Mouse (Mus musculus) layer of hippocampus, adult 8-10 months (tissue): Measurements from ENCODE around the gene Fbxl8. TPM values are rescaled to one million over a fixed set of nuclear protein-coding genes. Genes with fewer than 3 reads are reported as not detected.
"Not testable (repeated sequence)": the region's sequence is repeated elsewhere in the genome, so short reads cannot be mapped to it uniquely, and the experiment has no call there.

Source experiments
- DNase-seq, 2 experiments: peaks; one replicate each; pipeline ENCODE4 v3.0.0; 2022; ENCODE audit warnings: low spot score in 2 of 2
- total RNA-seq, 4 experiments: library from RNA; stranded (reverse); gene quantifications; 2 replicates each; pipeline ENCODE4 v1.2.4; 2022

Fbxl8 gene
- total RNA-seq: 1 to 10 TPM; 1.2 to 1.5 (median 1.5) TPM

DNA sequence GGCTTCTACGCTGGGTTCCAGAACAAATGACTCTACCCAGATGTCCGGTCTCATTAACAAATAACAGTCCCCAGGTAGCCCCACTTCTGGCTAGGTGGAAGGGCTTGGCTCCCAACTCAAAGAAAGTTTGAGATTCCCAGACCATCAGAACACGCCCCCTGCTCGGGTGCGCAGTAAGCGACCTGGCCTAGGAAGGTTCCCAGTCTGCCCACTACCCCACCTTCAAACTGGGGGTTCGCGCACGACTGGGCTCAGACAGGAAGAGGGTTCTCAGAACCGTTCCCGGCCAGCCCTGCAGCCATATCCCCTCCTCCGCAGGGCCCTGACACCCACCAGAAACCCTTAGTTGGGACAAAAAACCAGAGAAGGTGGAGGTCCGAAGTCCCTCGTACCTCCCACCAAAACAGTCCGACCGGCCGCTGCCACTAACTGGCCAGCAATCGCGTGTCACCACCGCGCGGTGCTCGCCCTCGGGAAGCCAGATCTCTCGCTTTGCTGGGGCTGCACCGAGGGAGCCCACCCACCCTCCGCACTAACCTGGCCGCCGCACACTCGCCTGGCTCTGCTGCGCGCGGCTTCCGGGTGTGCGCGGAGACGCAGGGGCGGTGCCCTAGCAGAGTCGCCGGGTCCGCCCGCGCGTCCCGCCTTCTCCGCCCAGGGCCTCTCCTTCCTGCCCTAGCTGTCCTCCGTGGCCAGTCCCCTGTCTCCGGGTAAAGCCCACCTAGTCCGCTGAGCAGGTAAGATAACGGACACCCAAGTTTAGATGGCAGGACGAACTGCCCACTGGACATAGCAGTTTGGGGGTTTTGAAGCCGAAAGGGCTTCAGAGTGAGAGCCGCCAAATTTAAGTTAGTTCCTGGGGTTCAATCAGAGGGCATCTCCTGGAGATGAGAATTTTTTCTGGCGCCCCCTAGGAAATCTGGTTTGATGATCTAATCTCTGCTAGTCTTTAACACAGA is at the start of gene Fbxl8, which contains the start of gene Tradd:
Gene Fbxl8 (plus strand): TSS at position 625 of the 959 bp plus-strand sequence.
Gene Tradd (minus strand): TSS at position 586 of the 959 bp plus-strand sequence.
- DNase-seq: no peak

DNA sequence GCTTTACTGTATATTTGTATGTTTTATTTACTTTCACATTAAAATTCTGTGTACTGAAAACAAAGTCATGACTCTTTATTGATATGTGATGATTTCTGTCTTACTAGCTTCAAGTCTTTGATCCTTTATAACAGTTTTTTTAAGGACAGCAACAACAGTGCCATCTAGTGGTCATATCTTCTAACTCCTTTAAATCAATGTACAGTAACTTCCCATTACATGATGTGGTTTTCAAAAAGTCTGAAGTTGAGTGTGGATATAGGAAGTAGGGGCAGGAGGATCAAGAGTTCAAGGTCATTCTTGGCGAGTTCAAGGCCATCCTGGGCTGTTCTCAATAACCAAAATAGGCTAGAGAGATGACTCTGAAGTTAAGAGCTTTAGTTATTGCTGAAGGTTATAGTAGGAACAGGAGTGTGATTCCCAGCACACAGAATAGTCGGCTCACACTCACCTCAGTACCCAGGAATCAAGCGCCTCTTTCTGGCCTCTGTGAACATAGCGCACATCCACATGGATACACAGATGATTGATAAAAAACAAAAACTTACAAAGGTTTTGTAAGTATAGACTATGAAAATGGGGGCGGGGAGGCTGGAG is 46.4 kb upstream of the Fbxl8 start:
- no peak for DNase-seq

DNA sequence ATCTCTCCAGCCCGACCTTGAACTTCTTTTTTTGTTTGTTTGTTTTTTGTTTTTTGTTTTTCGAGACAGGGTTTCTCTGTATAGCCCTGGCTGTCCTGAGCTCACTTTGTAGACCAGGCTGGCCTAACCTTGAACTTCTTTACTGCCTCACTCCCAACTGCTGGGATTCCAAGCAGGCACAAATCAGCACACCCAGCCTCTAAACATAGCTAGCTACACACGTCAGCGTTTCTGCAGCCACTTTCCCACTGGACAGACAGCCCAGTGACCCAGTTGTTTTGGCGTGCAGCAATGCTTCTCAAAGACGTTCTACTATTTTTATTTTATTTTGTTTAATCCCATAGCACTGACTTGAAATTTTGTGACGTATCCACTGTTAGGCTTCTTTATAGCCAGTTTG is 40.6 kb upstream of the Fbxl8 start:
- DNase-seq: no peak

DNA sequence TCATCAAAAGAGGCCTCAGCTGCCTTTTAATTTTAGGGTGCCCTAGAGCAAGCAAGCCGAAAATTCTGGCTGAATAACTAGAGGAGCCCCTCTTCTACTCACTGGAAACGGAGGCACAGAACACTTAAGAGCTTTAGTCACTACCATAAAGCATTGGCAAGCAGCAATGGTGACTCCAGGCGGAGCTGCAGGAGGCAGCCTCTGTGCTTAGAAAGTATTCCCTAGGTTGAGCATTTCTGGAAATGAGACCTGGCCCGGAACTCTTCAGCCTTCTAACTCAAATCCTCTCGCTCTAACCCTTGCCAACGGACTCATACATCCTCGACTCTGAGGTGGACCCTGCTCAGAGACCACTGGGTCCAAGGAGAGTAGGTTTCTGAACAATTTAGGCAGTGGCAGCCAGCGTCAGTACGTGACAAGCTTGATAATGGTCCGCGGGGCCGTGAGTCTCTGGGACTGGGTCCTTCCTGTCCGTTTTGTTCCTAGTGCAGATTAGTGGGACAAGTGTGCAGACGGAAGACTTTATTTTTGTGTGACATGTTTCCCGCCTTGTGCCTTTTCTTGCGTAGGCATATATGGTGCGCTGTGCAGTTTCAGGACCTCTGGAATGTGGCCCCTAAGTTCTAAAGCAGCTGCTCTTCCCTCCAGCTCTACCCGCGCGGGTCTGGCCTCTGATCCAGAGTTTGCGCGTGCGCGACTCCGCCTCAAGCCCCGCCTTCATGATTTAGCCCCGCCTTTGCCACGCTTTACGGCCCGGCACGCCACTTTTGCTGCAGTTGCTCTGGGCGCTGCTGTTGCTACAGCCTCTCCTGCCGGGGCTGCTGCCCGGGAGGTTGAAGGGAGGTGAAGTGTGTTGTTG is 39.8 kb upstream of the Fbxl8 start, which contains the start of gene D230025D16Rik:
Gene D230025D16Rik (plus strand): TSS at position 733 of the 859 bp plus-strand sequence.
- peak; percentile 88 to 94 for DNase-seq

DNA sequence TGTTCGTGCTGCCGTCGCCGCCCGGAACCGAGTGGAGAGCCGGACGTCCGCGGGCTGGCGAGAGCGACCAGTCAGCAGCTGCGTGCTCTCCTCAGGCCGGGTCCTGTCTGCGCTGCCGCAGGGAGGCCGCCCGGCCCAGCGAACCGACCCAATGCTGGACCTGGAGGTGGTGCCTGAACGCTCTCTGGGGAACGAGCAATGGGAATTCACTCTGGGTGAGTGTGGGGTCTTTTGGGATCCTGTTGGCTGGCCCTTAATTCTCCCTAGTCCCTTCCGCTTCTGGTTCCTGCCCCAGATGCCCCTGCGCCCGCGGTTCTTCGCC is 39.2 kb upstream of the Fbxl8 start:
- no peak for DNase-seq

DNA sequence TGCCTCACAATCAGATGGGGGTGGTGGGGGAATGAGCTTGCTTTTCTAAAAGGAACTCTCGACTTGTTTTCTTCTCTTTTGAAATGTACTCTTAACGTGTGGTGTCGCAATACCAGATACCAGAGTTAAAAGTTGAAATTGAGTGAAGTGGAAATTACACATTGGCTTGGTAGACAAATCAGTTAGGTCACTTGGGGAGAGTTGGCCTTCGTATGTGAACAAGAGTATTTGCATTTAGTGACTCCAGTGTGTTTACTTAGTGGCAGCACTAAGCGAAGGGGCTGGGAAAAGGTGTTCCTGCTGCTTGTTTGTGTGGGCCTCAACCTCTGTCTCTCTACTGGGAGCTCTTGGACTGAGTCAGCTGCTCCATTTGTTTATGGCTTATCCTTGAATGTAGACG is 38.5 kb upstream of the Fbxl8 start:
- no peak for DNase-seq

DNA sequence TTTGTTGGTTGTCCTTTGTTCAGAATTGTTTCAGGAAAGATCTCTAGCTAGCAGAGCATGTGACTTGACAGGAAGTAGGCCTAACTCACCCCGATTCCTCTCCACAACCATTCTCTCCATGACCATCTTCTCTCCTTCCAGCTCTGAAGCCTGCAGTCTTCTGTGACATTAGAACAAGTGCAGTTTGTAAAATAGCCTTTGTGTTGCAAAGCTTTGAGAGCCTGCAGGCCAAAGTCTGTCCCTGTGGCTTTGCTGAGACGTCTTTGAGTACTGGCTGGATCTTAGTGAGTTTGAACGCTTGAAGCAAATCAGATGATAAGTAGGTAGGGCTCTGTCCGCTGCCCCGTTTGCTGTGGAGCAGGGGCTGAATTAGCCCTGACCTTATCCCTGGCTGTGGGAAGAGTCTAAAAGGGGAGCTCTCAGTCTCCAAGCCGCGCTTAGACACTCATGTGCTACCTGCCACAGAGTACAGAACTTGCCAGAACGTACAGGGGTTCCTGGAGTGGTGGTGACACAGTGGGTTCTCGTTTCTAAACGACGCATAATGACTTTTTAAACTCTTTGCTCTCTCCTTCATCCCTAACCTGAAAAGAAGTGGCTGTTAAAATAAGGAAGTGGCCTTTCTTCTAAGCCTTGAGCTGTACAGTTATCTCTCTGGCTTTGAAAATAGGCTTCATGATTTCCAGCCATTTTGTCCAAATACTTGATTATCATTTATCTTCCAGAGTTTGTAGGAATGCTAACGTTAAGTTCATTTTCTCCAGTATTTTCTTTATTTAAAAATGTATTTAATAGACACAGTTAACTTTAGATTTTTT is 32.7 kb upstream of the Fbxl8 start:
- no peak for DNase-seq

DNA sequence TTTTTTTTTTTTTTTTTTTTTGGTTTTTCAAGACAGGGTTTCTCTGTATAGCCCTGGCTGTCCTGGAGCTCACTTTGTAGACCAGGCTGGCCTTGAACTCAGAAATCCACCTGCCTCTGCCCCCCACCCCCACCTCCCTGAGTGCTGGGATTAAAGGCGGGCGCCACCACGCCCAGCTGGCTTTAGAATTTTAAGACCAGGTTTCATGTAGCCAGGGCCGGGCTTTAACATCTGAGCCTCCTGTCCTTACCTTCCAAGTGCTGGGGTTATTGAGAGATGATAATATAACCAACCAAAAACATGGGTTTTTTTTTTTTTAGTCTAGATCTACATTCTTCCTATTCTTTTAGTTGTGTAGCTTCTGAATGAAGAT is 32.1 kb upstream of the Fbxl8 start:
- DNase-seq: not testable (repeated sequence)

DNA sequence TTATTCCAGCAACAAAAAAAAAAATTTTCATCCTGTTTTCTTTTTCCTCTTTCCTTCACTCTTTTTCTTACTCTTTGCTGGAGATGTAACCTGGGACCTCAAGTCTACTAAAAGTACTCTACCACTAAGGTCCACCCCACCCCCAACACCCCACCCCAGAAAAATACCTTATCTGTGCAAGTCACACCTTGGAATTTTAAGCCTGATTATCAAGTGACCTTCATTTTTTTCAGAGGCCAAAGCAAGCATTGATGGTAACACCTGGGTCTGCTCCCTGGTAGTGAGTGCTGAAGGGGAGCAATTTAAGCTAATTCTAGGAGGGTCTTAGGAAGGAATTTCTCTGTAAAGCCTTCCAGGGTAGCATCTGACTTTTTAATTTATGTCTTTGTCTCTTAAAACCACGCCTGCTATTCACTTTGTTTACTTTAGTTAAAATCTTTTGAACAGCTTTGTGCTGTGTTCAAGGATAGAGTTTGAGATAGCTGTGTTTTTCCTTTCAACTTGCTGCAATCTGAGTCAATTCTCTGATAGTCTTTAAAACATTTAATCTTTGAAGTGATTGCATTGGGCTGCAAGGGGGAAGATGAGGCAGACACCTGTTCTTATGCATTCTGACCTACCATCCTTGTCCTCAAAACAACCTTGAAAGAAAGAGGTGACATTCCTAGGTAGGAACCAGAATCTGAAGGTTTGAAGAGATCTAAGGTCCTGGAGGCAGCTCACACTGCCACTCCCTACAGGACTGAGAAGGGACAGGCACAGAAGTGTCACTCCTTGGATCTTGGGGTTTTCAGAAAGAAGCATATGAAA is 31.1 kb upstream of the Fbxl8 start:
- DNase-seq: no peak

DNA sequence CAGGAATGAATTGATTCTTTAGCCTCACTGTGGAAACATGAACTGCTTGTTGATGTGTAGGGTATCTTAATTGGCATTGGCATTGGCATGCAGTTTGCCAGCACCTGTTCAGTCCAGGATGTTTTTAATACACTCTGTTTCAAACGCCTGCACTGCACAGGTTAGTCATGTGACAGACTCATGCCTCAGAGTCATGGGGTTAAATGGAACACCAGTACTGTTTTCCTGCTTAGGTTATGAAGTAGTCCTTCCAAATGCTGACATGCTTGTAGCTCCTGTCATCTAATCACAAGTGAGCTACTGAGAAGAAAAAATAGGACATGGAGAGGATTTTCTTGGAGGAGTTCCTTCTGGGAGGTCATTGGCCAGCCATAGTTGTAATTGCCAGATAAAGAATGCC is 29.2 kb upstream of the Fbxl8 start:
- DNase-seq: no peak

DNA sequence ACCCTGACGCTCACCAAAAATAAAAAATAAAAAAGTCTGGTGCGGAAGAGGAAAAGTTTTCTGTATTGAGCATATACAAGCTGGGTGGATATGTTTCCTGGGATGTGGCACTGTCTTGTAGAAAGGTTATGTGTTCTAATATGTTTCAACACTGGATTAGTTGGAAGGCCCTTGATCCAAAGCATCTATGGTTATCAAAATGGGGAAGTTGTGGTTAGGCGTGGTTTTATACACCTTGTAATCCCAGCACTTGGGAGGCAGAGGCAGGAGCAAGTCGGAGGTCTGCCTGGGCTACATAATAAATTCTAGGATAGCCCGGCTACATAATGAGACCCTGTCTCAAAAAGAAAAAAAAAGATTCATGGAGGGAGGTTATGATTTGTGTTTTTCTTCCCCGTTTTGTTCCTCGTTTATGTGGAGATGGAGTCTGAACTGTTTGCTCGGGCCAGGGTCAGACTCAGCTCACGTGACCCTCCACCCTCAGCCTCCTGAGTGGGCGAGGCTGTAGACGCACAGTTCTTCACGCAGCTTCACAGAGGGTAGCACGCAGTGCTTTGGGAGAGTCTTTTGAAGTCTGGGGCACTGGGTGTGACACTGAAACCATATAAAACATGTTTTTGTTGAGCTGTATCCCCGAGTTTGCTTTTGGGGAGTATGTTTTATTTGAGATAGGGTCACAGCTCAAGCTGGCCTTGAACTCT is 26.9 kb upstream of the Fbxl8 start:
- DNase-seq: no peak

DNA sequence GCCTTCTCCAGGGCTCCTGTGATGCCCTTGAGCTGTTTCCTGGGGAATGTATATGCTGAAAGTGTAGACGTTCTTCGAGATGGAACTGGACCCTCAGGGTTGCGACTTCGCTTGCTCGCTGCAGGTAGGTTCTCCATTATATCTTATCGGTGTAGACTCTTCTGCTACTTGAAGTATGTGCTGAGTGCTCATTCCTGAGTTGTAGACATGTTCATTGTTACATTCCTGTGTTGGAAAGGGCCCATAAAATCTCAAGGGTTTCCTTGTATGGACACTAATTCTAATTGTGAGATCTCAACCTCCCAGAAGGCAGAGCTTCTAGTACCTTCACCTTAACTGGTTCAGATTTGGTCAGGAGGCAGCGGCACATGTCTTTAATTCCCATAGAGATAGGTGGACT is 23.4 kb upstream of the Fbxl8 start:
- DNase-seq: no peak

DNA sequence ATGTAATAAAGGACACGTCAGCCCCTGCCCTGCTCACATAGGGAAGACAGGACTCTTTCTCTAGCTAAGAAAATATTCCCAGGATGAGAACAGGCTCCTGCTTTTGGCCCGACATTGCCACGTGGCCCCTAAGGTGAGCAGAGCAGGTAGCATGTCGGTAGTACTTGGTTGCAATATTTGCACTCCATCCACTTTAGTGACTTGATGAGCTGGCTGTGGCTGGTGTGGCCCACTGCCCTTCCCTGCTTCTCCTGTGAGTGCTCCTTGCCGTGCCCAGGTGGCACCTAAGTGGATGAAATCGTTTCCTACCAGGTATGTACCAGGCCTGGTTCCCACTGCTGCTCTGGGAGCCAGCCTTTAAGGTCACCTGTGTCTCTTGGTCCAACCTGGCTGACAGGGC is 12.5 kb upstream of the Fbxl8 start:
- DNase-seq: no peak

DNA sequence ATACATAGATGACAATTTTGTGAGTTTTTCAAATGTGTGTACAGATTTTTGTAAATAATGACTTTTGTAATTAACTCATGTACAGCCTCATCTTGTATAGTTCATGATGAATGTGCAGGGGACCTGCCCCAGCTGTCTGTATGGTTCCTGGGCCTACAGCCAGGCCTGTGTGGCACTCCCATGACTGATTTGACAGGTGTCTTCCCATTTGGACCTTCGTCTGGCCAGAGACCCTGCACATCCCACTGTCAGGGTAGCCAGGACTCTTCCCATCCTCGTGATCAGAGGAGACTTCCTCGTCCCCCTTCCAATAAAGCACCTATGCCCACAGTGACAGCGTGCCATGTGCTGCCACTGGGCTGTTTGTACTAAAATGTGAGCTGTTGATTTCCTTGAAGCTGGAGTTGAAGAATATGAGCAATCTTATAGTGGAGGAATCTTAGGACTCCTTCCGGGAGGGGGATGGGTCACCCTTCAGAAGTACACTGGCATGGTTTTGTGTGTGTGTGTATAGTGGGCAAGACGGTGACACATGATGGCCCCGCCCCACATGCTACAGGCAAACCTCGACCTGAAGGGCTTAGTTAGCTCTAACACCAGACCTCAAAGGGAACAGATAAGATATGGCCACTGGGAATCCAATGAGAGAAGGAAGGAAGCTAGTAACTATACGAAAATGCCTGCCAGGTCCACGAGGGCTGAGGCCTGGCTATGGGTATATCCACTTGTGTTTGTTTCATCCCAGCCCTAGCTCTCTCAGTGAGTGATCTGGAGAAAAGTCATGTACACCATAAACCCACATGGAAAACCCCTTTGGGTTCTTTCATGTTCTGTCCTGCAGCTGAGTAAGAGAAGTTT is 11.5 kb upstream of the Fbxl8 start:
- DNase-seq: no peak

DNA sequence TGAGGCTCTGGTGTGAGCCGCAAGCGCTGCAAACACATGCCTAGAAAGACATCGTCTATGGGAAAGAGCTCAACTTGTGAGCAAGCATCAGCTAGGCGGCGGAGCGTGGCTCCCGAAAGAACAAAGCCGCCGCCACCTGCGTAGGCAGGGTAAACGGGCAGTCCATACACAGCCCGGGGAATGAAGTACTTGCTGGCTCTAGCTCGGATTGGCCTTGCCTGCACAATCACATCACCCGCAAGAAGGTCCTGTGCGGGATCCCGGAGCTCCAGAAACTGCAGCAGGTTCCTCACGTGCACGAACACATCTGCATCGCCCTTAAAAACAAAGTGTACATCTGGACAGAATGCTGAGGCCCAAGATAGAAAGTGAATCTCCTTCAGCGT is 10.7 kb upstream of the Fbxl8 start:
- no peak for DNase-seq

DNA sequence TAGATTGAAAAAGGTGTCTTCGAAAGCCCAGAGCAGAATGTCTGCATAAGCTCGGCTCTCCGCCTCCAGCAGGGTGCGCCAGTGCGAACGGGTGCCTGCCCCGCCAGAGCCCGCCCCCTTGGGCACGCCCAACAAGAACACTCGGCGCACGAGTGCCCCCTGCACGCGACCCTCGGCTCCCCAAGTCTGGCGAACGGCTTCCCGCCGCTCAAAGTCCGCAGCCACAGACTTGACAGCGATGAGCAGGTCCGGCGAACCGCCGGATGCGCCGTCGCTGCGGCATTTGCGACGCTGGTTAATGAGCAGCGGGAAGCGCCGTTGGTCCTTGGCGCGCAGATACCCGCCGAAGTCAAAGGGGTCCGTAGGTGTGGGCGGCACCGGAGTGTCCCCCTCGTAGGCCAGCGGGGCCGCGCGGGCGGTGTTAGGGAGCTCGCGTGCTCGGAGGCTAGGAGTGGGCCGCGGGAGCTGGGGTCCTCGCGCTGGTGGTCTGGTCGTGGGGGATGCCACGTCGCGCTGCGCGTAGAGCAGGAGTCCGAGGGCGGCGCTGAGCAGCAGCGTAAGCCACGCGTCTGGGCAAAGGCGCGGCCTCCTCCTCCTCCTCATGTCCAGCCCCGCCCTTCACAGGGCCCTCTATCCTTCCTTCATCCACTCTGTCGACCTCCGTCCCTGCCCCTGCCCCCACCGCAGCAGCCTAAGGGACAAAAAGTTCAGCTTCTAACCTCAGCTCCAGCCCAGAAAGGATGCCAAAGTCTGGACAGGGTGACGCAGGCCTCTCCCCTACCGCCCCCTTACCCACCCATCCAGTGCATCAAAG is 10.1 kb upstream of the Fbxl8 start:
- DNase-seq: peak; percentile 84 to 85

DNA sequence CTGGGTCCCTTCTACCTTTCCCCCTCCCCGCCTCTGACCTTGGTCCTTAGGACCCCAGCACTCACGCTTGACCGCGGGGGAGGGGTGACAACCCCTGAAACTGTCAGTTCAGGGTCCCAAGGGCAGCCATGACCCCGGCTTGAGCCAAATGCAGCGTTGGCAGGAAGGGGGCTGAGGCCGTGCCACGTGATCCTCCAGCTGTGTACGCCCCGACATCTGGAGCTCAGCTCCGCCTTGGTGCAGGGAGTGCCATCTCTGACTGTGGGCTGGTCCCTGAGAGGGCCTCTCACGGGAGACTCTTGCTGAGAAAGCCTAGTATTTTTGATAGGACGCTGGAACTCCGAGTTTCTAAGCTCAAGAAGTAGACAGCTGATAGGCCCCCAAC is 9.5 kb upstream of the Fbxl8 start, which contains the start of gene B3gnt9:
Gene B3gnt9 (minus strand): TSS at position 188 of the 385 bp plus-strand sequence.
- DNase-seq: peak in 1 of 2 experiments; percentile 50
